Comparison of ENCODE assay signal across 8 mouse cellular contexts in the genomic region with DNA sequence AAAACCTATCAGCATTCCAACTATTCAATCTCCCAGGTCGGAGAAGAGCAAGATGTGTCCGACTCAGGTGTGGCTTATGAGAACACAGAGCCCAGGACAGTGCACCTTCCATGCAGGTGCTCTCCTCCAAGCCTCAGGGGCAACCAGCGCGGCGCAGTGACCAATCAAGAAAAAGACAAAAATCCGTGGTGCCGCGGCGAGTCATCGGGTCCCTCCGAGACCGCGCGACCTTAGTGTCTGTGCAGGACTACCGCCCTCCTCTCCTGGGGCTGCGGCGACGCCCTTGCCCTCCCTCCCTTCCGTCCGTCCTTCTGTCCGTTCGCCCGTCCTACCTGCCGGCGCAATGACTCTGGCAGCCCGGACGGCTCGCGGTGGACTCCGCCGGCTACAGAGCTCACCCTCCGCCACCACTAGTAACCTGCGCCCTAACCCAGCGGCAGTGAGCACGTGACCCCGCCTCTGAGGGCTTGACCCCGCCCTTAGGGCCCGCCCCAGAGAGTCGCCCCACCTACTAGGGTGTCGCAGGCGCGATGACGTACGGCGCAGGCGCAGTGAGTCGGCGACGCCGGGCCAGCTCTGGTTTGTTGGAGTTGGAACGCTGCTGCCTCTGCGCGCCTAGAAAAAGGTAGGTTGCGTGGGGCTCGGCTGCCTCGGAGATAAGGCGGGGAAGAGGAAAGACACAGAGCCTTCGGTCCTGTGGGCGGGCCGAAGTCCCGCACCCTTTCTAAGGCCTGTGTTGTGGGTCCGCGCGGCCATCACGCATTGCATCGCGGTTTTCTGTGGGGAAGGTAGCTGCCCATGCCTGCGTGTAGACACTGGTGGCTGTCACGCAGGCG. TPM values are rescaled to one million over a fixed set of nuclear protein-coding genes. Genes with fewer than 3 reads are reported as not detected.
A peak's percentile ranks its signal among the peaks of the same experiment; 100 is the strongest.
DNase-seq lines count a peak whose midpoint lies in the region; ATAC-seq and TF ChIP-seq lines count a peak whose summit lies in the region.

A gene (minus strand): TSS at position 455 of the 836 bp plus-strand sequence.
A gene (plus strand): TSS at position 500 of the 836 bp plus-strand sequence.

- peak; percentile 85 for TF ChIP-seq POLR2A in cortical plate, adult 2 months (IDR thresholded peaks at IDR 0.05; ENCODE audit: extremely low read depth, insufficient read depth, low read length)

- TF ChIP-seq CTCF in cortical plate, adult 2 months (IDR thresholded peaks at IDR 0.05; ENCODE audit: extremely low read depth, insufficient read depth, low read length): no peak

- peak within 1 kb of the TSS; percentile 97 for H3K4me3 ChIP-seq in cortical plate, adult 2 months (ENCODE audit: insufficient read depth, low read length)

- DNase-seq in gastrocnemius, adult 8-10 months (ENCODE audit: low spot score in 2 of 2): peak; percentile 95
- DNase-seq in induced T-regulatory cell, adult 2 months (ENCODE audit: low read depth): peak; percentile 98
- DNase-seq in left cerebral cortex, adult 9 months (ENCODE audit: low spot score in 2 of 2): peak; percentile 91 to 98
- DNase-seq in right cerebral cortex, postnatal 14 days: peak; percentile 99
- peak; percentile 98 for DNase-seq in urinary bladder, postnatal 36 days (ENCODE audit: low spot score in 2 of 2)

- ATAC-seq in activated CD4-positive, CD25-positive, alpha-beta regulatory T cell, adult 4 months: peak; percentile 97
- ATAC-seq in megakaryocyte progenitor cell, adult 5-6 weeks (replicated peaks; ENCODE audit: poor library complexity): peak; percentile 93

- peak within 1 kb of the TSS; percentile 38; the same call in 1 of the 2 replicates for H3K27ac ChIP-seq in cortical plate, adult 2 months (ENCODE audit: insufficient read depth, low read length)

- H3K4me1 ChIP-seq in cortical plate, adult 2 months (ENCODE audit: control insufficient read depth, insufficient read depth, low read length): 0 out of 2 replicates have a peak, but pooled peaks cover 2% of the 10 kb centered on the region

RNA-seq across cellular contexts. Expression of the first gene that starts in this region (rescaled TPM):
- polyA plus RNA-seq in activated CD4-positive, CD25-positive, alpha-beta regulatory T cell, adult 4 months (2017; shearing (Covaris generic)): 1 to 10 TPM; 1.8 to 2.0 TPM
- 24.3 and 25.2 TPM in 2 replicates for polyA plus RNA-seq in cortical plate, adult 2 months (2012; rRNA removed)
- total RNA-seq in gastrocnemius, adult 8-10 months (2022): 1 to 10 TPM; 6.7 to 8.4 (median 7.2) TPM
- total RNA-seq in megakaryocyte progenitor cell, adult 5-6 weeks (2015): 2.2 and 2.5 TPM in 2 replicates
- 4.7 and 5.4 TPM in 2 replicates for total RNA-seq in megakaryocyte progenitor cell, adult 5-6 weeks (2017)

RNA-seq across cellular contexts. Expression of the second gene that starts in this region (rescaled TPM):
- polyA plus RNA-seq in activated CD4-positive, CD25-positive, alpha-beta regulatory T cell, adult 4 months (2017; shearing (Covaris generic)): 100 to 1,000 TPM in 1 of 2 experiments, 10 to 100 TPM in 1; 96.4 to 102 TPM
- polyA plus RNA-seq in cortical plate, adult 2 months (2012; rRNA removed): 83.4 and 86.6 TPM in 2 replicates
- total RNA-seq in gastrocnemius, adult 8-10 months (2022): 10 to 100 TPM; 46.5 to 55.8 (median 52.2) TPM
- total RNA-seq in megakaryocyte progenitor cell, adult 5-6 weeks (2015): 84.0 and 93.7 TPM in 2 replicates
- 57.8 and 80.9 TPM in 2 replicates for total RNA-seq in megakaryocyte progenitor cell, adult 5-6 weeks (2017)

Comparison
In these comparisons a context has a peak if more than half of its experiments do, and no peak if none do; other contexts are left out.
1. Peak in every context shown above with its lines: DNase-seq, ATAC-seq, H3K4me3 ChIP-seq and H3K27ac ChIP-seq.